Mouse (Mus musculus): ENCODE measurements around the gene Folr1. TPM values are rescaled to one million over a fixed set of nuclear protein-coding genes. Genes with fewer than 3 reads are reported as not detected.

Gene Folr1
- 4.0 and 4.7 TPM in 2 replicates for polyA plus RNA-seq (2015; fragmentation: Nextera tagmentation; extraction: Ambion mirVana)

GRCm38 (mm10) chr7:101870629-101871028, at the start of gene Folr1:
Gene Folr1 (minus strand): TSS chr7:101870788.
- no peak within 1 kb of the TSS for H3K4me3 ChIP-seq (ENCODE audit: low read length)
- ATAC-seq (replicated peaks; ENCODE audit: extremely low read depth, insufficient read depth, low FRiP score): no peak
- H3K9me3 ChIP-seq (replicated peaks; ENCODE audit: control insufficient read depth, low read length): no peaks in the 10 kb centered on the region
- H3K27ac ChIP-seq (ENCODE audit: low read length): peak within 1 kb of the TSS; percentile 63
- 79% methylated on average over 2 of the region's 2 CpGs for WGBS
- H3K27me3 ChIP-seq (ENCODE audit: control insufficient read depth, insufficient read depth, low read length): no peaks in the 10 kb centered on the region
- H3K4me2 ChIP-seq (ENCODE audit: low read depth, low read length): no peak within 1 kb of the TSS
- H3K4me1 ChIP-seq (ENCODE audit: control insufficient read depth, insufficient read depth, low read length): peaks cover 9% of the 10 kb centered on the region
- no peak within 1 kb of the TSS for H3K9ac ChIP-seq (ENCODE audit: low read length)
- H3K36me3 ChIP-seq (ENCODE audit: control insufficient read depth, insufficient read depth): no peaks in the 10 kb centered on the region

GRCm38 (mm10) chr7:101918071-101918470, 47.5 kb upstream of the Folr1 start:
- Histone ChIP-seq H3K9me3 (replicated peaks; ENCODE audit: control insufficient read depth, low read length) (no peaks in the 10 kb centered on the region), H3K27me3 (ENCODE audit: control insufficient read depth, insufficient read depth, low read length) (no peaks in the 10 kb centered on the region), H3K9ac (ENCODE audit: low read length) (no peak overlapping the region), H3K4me2 (ENCODE audit: low read depth, low read length) (no peak overlapping the region), H3K27ac (ENCODE audit: low read length) (no peak overlapping the region), H3K4me3 (ENCODE audit: low read length) (no peak overlapping the region), H3K4me1 (ENCODE audit: control insufficient read depth, insufficient read depth, low read length) (no peaks in the 10 kb centered on the region), H3K36me3 (ENCODE audit: control insufficient read depth, insufficient read depth) (peaks cover 12% of the 10 kb centered on the region)
- peak; percentile 69 for ATAC-seq (replicated peaks; ENCODE audit: extremely low read depth, insufficient read depth, low FRiP score)
- WGBS: 6% methylated on average over 1 of the region's 1 CpGs

- Histone ChIP-seq H3K27ac (ENCODE audit: low read length) (no peak overlapping the region), H3K4me2 (ENCODE audit: low read depth, low read length) (no peak overlapping the region), H3K4me1 (ENCODE audit: control insufficient read depth, insufficient read depth, low read length) (peaks cover 4% of the 10 kb centered on the region; the same call in 1 of the 2 replicates), H3K9me3 (replicated peaks; ENCODE audit: control insufficient read depth, low read length) (no peaks in the 10 kb centered on the region), H3K9ac (ENCODE audit: low read length) (no peak overlapping the region), H3K4me3 (ENCODE audit: low read length) (no peak overlapping the region), H3K36me3 (ENCODE audit: control insufficient read depth, insufficient read depth) (peaks cover 38% of the 10 kb centered on the region), H3K27me3 (ENCODE audit: control insufficient read depth, insufficient read depth, low read length) (no peaks in the 10 kb centered on the region)
- 63% methylated on average over 3 of the region's 3 CpGs for WGBS
- ATAC-seq (replicated peaks; ENCODE audit: extremely low read depth, insufficient read depth, low FRiP score): no peak
Observed at GRCm38 (mm10) chr7:101911982-101912381, 41.4 kb upstream of the Folr1 start.

- Histone ChIP-seq H3K9me3 (replicated peaks; ENCODE audit: control insufficient read depth, low read length) (no peaks in the 10 kb centered on the region), H3K36me3 (ENCODE audit: control insufficient read depth, insufficient read depth) (peaks cover 38% of the 10 kb centered on the region), H3K4me3 (ENCODE audit: low read length) (no peak overlapping the region), H3K4me2 (ENCODE audit: low read depth, low read length) (no peak overlapping the region), H3K4me1 (ENCODE audit: control insufficient read depth, insufficient read depth, low read length) (peaks cover 11% of the 10 kb centered on the region), H3K9ac (ENCODE audit: low read length) (no peak overlapping the region), H3K27ac (ENCODE audit: low read length) (no peak overlapping the region), H3K27me3 (ENCODE audit: control insufficient read depth, insufficient read depth, low read length) (no peaks in the 10 kb centered on the region)
- no peak for ATAC-seq (replicated peaks; ENCODE audit: extremely low read depth, insufficient read depth, low FRiP score)
- 79% methylated on average over 4 of the region's 4 CpGs for WGBS
Observed at GRCm38 (mm10) chr7:101910138-101910537, 39.5 kb upstream of the Folr1 start.

GRCm38 (mm10) chr7:101908367-101908766, 37.8 kb upstream of the Folr1 start:
- Histone ChIP-seq H3K27ac (ENCODE audit: low read length) (no peak overlapping the region), H3K4me1 (ENCODE audit: control insufficient read depth, insufficient read depth, low read length) (peaks cover 15% of the 10 kb centered on the region), H3K4me2 (ENCODE audit: low read depth, low read length) (no peak overlapping the region), H3K27me3 (ENCODE audit: control insufficient read depth, insufficient read depth, low read length) (no peaks in the 10 kb centered on the region), H3K4me3 (ENCODE audit: low read length) (no peak overlapping the region), H3K9ac (ENCODE audit: low read length) (no peak overlapping the region), H3K36me3 (ENCODE audit: control insufficient read depth, insufficient read depth) (peaks cover 28% of the 10 kb centered on the region), H3K9me3 (replicated peaks; ENCODE audit: control insufficient read depth, low read length) (no peaks in the 10 kb centered on the region)
- WGBS: 55% methylated on average over 4 of the region's 4 CpGs
- no peak for ATAC-seq (replicated peaks; ENCODE audit: extremely low read depth, insufficient read depth, low FRiP score)

- peaks cover 15% of the 10 kb centered on the region for H3K4me1 ChIP-seq (ENCODE audit: control insufficient read depth, insufficient read depth, low read length)
- peaks cover 12% of the 10 kb centered on the region for H3K36me3 ChIP-seq (ENCODE audit: control insufficient read depth, insufficient read depth)
- peak overlapping the region; percentile 6; the same call in 1 of the 2 replicates for H3K27ac ChIP-seq (ENCODE audit: low read length)
- WGBS: 53% methylated on average over 8 of the region's 8 CpGs
- H3K9me3 ChIP-seq (replicated peaks; ENCODE audit: control insufficient read depth, low read length): no peaks in the 10 kb centered on the region; the same call in 1 of the 2 replicates
- ATAC-seq (replicated peaks; ENCODE audit: extremely low read depth, insufficient read depth, low FRiP score): no peak
- H3K4me3 ChIP-seq (ENCODE audit: low read length): peak overlapping the region; percentile 86
- H3K4me2 ChIP-seq (ENCODE audit: low read depth, low read length): peak overlapping the region; percentile 61
- peak overlapping the region; percentile 94 for H3K9ac ChIP-seq (ENCODE audit: low read length)
- no peaks in the 10 kb centered on the region for H3K27me3 ChIP-seq (ENCODE audit: control insufficient read depth, insufficient read depth, low read length)
Observed at GRCm38 (mm10) chr7:101906696-101907095, 36.1 kb upstream of the Folr1 start.

- Histone ChIP-seq H3K4me2 (ENCODE audit: low read depth, low read length) (peak within 1 kb of the TSS; percentile 83), H3K9me3 (replicated peaks; ENCODE audit: control insufficient read depth, low read length) (no peaks in the 10 kb centered on the region; the same call in 1 of the 2 replicates), H3K27ac (ENCODE audit: low read length) (peak within 1 kb of the TSS; percentile 98), H3K9ac (ENCODE audit: low read length) (peak within 1 kb of the TSS; percentile 94), H3K27me3 (ENCODE audit: control insufficient read depth, insufficient read depth, low read length) (no peaks in the 10 kb centered on the region), H3K4me1 (ENCODE audit: control insufficient read depth, insufficient read depth, low read length) (peaks cover 15% of the 10 kb centered on the region), H3K36me3 (ENCODE audit: control insufficient read depth, insufficient read depth) (peaks cover 12% of the 10 kb centered on the region; the same call in 1 of the 2 replicates), H3K4me3 (ENCODE audit: low read length) (peak within 1 kb of the TSS; percentile 86)
- WGBS: 10% methylated on average over 11 of the region's 11 CpGs
- ATAC-seq (replicated peaks; ENCODE audit: extremely low read depth, insufficient read depth, low FRiP score): no peak
Observed at GRCm38 (mm10) chr7:101906287-101906681, 35.7 kb upstream of the Folr1 start, which contains the start of gene Tomt. Gene Tomt (minus strand): TSS chr7:101906359.

GRCm38 (mm10) chr7:101905561-101906286, 35.1 kb upstream of the Folr1 start, which contains the start of gene Lamtor1:
Gene Lamtor1 (plus strand): TSS chr7:101905904.
- WGBS: under 1% methylated on average over 61 of the region's 61 CpGs
- Histone ChIP-seq H3K4me3 (ENCODE audit: low read length) (peak within 1 kb of the TSS; percentile 86), H3K27me3 (ENCODE audit: control insufficient read depth, insufficient read depth, low read length) (no peaks in the 10 kb centered on the region), H3K4me2 (ENCODE audit: low read depth, low read length) (peak within 1 kb of the TSS; percentile 83), H3K9me3 (replicated peaks; ENCODE audit: control insufficient read depth, low read length) (no peaks in the 10 kb centered on the region; the same call in 1 of the 2 replicates), H3K9ac (ENCODE audit: low read length) (peak within 1 kb of the TSS; percentile 94), H3K4me1 (ENCODE audit: control insufficient read depth, insufficient read depth, low read length) (peaks cover 15% of the 10 kb centered on the region), H3K36me3 (ENCODE audit: control insufficient read depth, insufficient read depth) (peaks cover 9% of the 10 kb centered on the region; the same call in 1 of the 2 replicates), H3K27ac (ENCODE audit: low read length) (peak within 1 kb of the TSS; percentile 98)
- peak; percentile 99 for ATAC-seq (replicated peaks; ENCODE audit: extremely low read depth, insufficient read depth, low FRiP score)

GRCm38 (mm10) chr7:101902846-101903245, 32.3 kb upstream of the Folr1 start:
- no peaks in the 10 kb centered on the region for H3K36me3 ChIP-seq (ENCODE audit: control insufficient read depth, insufficient read depth)
- H3K27ac ChIP-seq (ENCODE audit: low read length): no peak overlapping the region
- no peaks in the 10 kb centered on the region; the same call in 1 of the 2 replicates for H3K9me3 ChIP-seq (replicated peaks; ENCODE audit: control insufficient read depth, low read length)
- no peak overlapping the region for H3K4me2 ChIP-seq (ENCODE audit: low read depth, low read length)
- no peak overlapping the region for H3K9ac ChIP-seq (ENCODE audit: low read length)
- peaks cover 15% of the 10 kb centered on the region for H3K4me1 ChIP-seq (ENCODE audit: control insufficient read depth, insufficient read depth, low read length)
- ATAC-seq (replicated peaks; ENCODE audit: extremely low read depth, insufficient read depth, low FRiP score): no peak
- no peaks in the 10 kb centered on the region for H3K27me3 ChIP-seq (ENCODE audit: control insufficient read depth, insufficient read depth, low read length)
- no peak overlapping the region for H3K4me3 ChIP-seq (ENCODE audit: low read length)

Data from heart, embryonic 16.5 days (tissue).